25 mouse cellular contexts compared by ENCODE assay signal in genomic region chr8:13698281-13698680, GRCm38 (mm10). TPM values are rescaled to one million over a fixed set of nuclear protein-coding genes. Genes with fewer than 3 reads are reported as not detected.
A peak's percentile ranks its signal among the peaks of the same experiment; 100 is the strongest.
DNase-seq lines count a peak whose midpoint lies in the region; ATAC-seq and TF ChIP-seq lines count a peak whose summit lies in the region.
"Had no signal": no experiment of that assay in that cellular context is flagged by ENCODE, and none has a peak within 500 bp of the region (broad histone marks: within the 10 kb centered on the region; RNA-seq: fewer than 3 reads in every experiment).

No protein-coding gene starts in this region.

- TF ChIP-seq EP300 in heart, adult 2 months (IDR thresholded peaks at IDR 0.05; ENCODE audit: insufficient read depth, low read depth, low read length), result no peak

- no peaks in the 10 kb centered on the region for H3K27me3 ChIP-seq in heart, embryonic 10.5 days (ENCODE audit: insufficient read depth, poor library complexity, severe bottlenecking)
- H3K27me3 ChIP-seq in heart, adult 2 months (ENCODE audit: control insufficient read depth, insufficient read depth, low read length), result no peaks in the 10 kb centered on the region
- H3K27me3 ChIP-seq in small intestine, adult 2 months (ENCODE audit: control insufficient read depth, insufficient read depth, low read length), result no peaks in the 10 kb centered on the region
- no peaks in the 10 kb centered on the region for H3K27me3 ChIP-seq in thymus, adult 2 months (ENCODE audit: control insufficient read depth, insufficient read depth, low read length)
- H3K27me3 ChIP-seq: embryonic facial prominence, embryonic 12.5 days; embryonic facial prominence, embryonic 15.5 days; forebrain, embryonic 12.5 days; forebrain, embryonic 15.5 days; heart, embryonic 13.5 days; hindbrain, embryonic 12.5 days; hindbrain, embryonic 15.5 days had no signal

- 73% methylated on average over 3 of the region's 3 CpGs for WGBS in heart, embryonic 10.5 days
- WGBS in heart, adult 2 months, result 80% methylated on average over 3 of the region's 3 CpGs
- WGBS in small intestine, adult 2 months, result 15% methylated on average over 3 of the region's 3 CpGs
- 69% methylated on average over 3 of the region's 3 CpGs for WGBS in thymus, adult 2 months

- no peak overlapping the region for H3K4me3 ChIP-seq in heart, embryonic 10.5 days
- no peak overlapping the region for H3K4me3 ChIP-seq in heart, adult 2 months
- H3K4me3 ChIP-seq in small intestine, adult 2 months (ENCODE audit: low read depth, low read length), result no peak overlapping the region
- no peak overlapping the region for H3K4me3 ChIP-seq in thymus, adult 2 months (ENCODE audit: control insufficient read depth, insufficient read depth, low read length)
- H3K4me3 ChIP-seq: embryonic facial prominence, embryonic 12.5 days; embryonic facial prominence, embryonic 15.5 days; forebrain, embryonic 12.5 days; forebrain, embryonic 15.5 days; heart, embryonic 13.5 days; hindbrain, embryonic 12.5 days; hindbrain, embryonic 15.5 days had no signal

- no peaks in the 10 kb centered on the region for H3K9me3 ChIP-seq in heart, embryonic 10.5 days
- H3K9me3 ChIP-seq: embryonic facial prominence, embryonic 12.5 days; embryonic facial prominence, embryonic 15.5 days; forebrain, embryonic 12.5 days; forebrain, embryonic 15.5 days; heart, embryonic 13.5 days; hindbrain, embryonic 12.5 days; hindbrain, embryonic 15.5 days had no signal

- no peak for ATAC-seq in megakaryocyte-erythroid progenitor cell, adult 5-6 weeks (replicated peaks; ENCODE audit: low FRiP score, low TSS enrichment, poor library complexity, severe bottlenecking)
- ATAC-seq: activated CD4-positive, CD25-positive, alpha-beta regulatory T cell, adult 4 months; forebrain, embryonic 15.5 days had no signal

- TF ChIP-seq POLR2A in heart, adult 2 months (IDR thresholded peaks at IDR 0.05; ENCODE audit: insufficient read depth, low read depth, low read length), result no peak
- TF ChIP-seq POLR2A in small intestine, adult 2 months (IDR thresholded peaks at IDR 0.05; ENCODE audit: low read depth, low read length), result no peak
- TF ChIP-seq POLR2A in thymus, adult 2 months (IDR thresholded peaks at IDR 0.05; ENCODE audit: control insufficient read depth, extremely low read depth, insufficient read depth, low read length, poor library complexity), result no peak

- peaks cover 29% of the 10 kb centered on the region for H3K4me1 ChIP-seq in heart, embryonic 10.5 days
- peaks cover 3% of the 10 kb centered on the region; the same call in 1 of the 2 replicates for H3K4me1 ChIP-seq in heart, adult 2 months (ENCODE audit: control insufficient read depth, insufficient read depth, low read length)
- H3K4me1 ChIP-seq in small intestine, adult 2 months (ENCODE audit: control insufficient read depth, insufficient read depth, insufficient read length, low read length), result peaks cover 44% of the 10 kb centered on the region
- no peaks in the 10 kb centered on the region for H3K4me1 ChIP-seq in thymus, adult 2 months (replicated peaks; ENCODE audit: control insufficient read depth, insufficient read depth, low read length)
- H3K4me1 ChIP-seq: embryonic facial prominence, embryonic 15.5 days had no signal

- no peak overlapping the region for H3K9ac ChIP-seq in heart, adult 2 months (ENCODE audit: low read depth, low read length)
- H3K9ac ChIP-seq: embryonic facial prominence, embryonic 12.5 days; embryonic facial prominence, embryonic 15.5 days; forebrain, embryonic 12.5 days; forebrain, embryonic 15.5 days; heart, embryonic 13.5 days; hindbrain, embryonic 12.5 days; hindbrain, embryonic 15.5 days had no signal

- no peaks in the 10 kb centered on the region for H3K79me2 ChIP-seq in heart, adult 2 months (replicated peaks; ENCODE audit: control insufficient read depth, insufficient read depth, low read length)

- peak; percentile 24 for DNase-seq in cerebellum, adult 9-10 months
- no peak for DNase-seq in cerebellum, postnatal 10 days
- no peak for DNase-seq in heart, embryonic 10.5 days (ENCODE audit: low spot score)
- DNase-seq in heart, adult 2 months, result no peak
- no peak for DNase-seq in embryo, embryonic 11 days
- no peak for DNase-seq in thymus, adult 2 months
- DNase-seq: adrenal gland, adult 8-10 months; adrenal gland, postnatal 25 days had no signal

- intact Hi-C loops in heart, adult 2 months (cut with DNase I), result no loop called here

- no peak for TF ChIP-seq CTCF in heart, adult 2 months (IDR thresholded peaks at IDR 0.05)
- TF ChIP-seq CTCF in small intestine, adult 2 months (IDR thresholded peaks at IDR 0.05; ENCODE audit: extremely low read depth, insufficient read length, insufficient replicate concordance, low read depth, low read length), result no peak
- no peak for TF ChIP-seq CTCF in thymus, adult 2 months (IDR thresholded peaks at IDR 0.05; ENCODE audit: borderline replicate concordance, control insufficient read depth, extremely low read depth, insufficient read depth, low read length, poor library complexity)

- 0 out of 2 replicates have a peak overlapping the region, but pooled peaks have one; percentile 43 for H3K27ac ChIP-seq in heart, embryonic 10.5 days
- H3K27ac ChIP-seq in heart, adult 2 months, result no peak overlapping the region
- H3K27ac ChIP-seq in small intestine, adult 2 months (ENCODE audit: insufficient read depth, low read depth, low read length), result peak overlapping the region; percentile 90
- H3K27ac ChIP-seq in thymus, adult 2 months (ENCODE audit: control insufficient read depth, insufficient read depth, low read length), result no peak overlapping the region
- H3K27ac ChIP-seq: embryonic facial prominence, embryonic 12.5 days; embryonic facial prominence, embryonic 15.5 days; forebrain, embryonic 12.5 days; forebrain, embryonic 15.5 days; hindbrain, embryonic 12.5 days; hindbrain, embryonic 15.5 days had no signal

- H3K36me3 ChIP-seq in heart, embryonic 10.5 days, result no peaks in the 10 kb centered on the region
- no peaks in the 10 kb centered on the region for H3K36me3 ChIP-seq in heart, adult 2 months (ENCODE audit: control insufficient read depth, insufficient read depth, low read length)
- H3K36me3 ChIP-seq in small intestine, adult 2 months (ENCODE audit: control insufficient read depth, insufficient read depth, low read length), result no peaks in the 10 kb centered on the region
- no peaks in the 10 kb centered on the region for H3K36me3 ChIP-seq in thymus, adult 2 months (ENCODE audit: control insufficient read depth, insufficient read depth, low read length)
- H3K36me3 ChIP-seq: embryonic facial prominence, embryonic 12.5 days; embryonic facial prominence, embryonic 15.5 days; forebrain, embryonic 12.5 days; forebrain, embryonic 15.5 days; heart, embryonic 13.5 days; hindbrain, embryonic 12.5 days; hindbrain, embryonic 15.5 days had no signal

RNA-seq across cellular contexts. Expression of gene Cfap97d2, which starts 7.4 kb away (rescaled TPM):
- not detected in 2 replicates for polyA plus RNA-seq in heart, embryonic 10.5 days (2016; fragmentation: Nextera tagmentation; extraction: Ambion mirVana)
- under 1 TPM in 1 of 2 experiments, not detected in 1; 0.52 TPM for total RNA-seq in heart, adult 2 months (2021)
- 0.49 TPM in 1 of 2 replicates, not detected in the other for polyA plus RNA-seq in heart, adult 2 months (2012; rRNA removed)
- not detected in 2 replicates for polyA plus RNA-seq in small intestine, adult 2 months (2012; rRNA removed)
- polyA plus RNA-seq in thymus, adult 2 months (2012; rRNA removed), result not detected in 2 replicates
- total RNA-seq in megakaryocyte-erythroid progenitor cell, adult 5-6 weeks (2014; fragmentation: Nextera tagmentation), result not detected in 2 replicates
- not detected in 2 replicates for total RNA-seq in megakaryocyte-erythroid progenitor cell, adult 5-6 weeks (2017)
- total RNA-seq: adrenal gland, postnatal 25 days; ES-E14; gastrocnemius, adult 8-10 months; gastrocnemius, postnatal 4 days; heart, postnatal 14 days; heart, postnatal 4 days had no signal
- polyA plus RNA-seq: activated CD4-positive, CD25-positive, alpha-beta regulatory T cell, adult 4 months; heart, embryonic 13.5 days; heart, embryonic 16.5 days; intestine, embryonic 14.5 days had no signal

RNA-seq across cellular contexts. Expression of gene Rasa3, which starts 20.9 kb away (rescaled TPM):
- polyA plus RNA-seq in heart, embryonic 10.5 days (2016; fragmentation: Nextera tagmentation; extraction: Ambion mirVana), result 33.0 and 48.0 TPM in 2 replicates
- 10 to 100 TPM; 14.6 to 16.9 TPM for total RNA-seq in heart, adult 2 months (2021)
- polyA plus RNA-seq in heart, adult 2 months (2012; rRNA removed), result 16.5 and 16.8 TPM in 2 replicates
- 8.5 and 13.1 TPM in 2 replicates for polyA plus RNA-seq in small intestine, adult 2 months (2012; rRNA removed)
- 52.7 and 57.5 TPM in 2 replicates for polyA plus RNA-seq in thymus, adult 2 months (2012; rRNA removed)
- total RNA-seq in megakaryocyte-erythroid progenitor cell, adult 5-6 weeks (2014; fragmentation: Nextera tagmentation), result 34.4 and 36.2 TPM in 2 replicates
- 25.9 and 43.0 TPM in 2 replicates for total RNA-seq in megakaryocyte-erythroid progenitor cell, adult 5-6 weeks (2017)

RNA-seq across cellular contexts. Expression of gene Cdc16, which starts 59.2 kb away (rescaled TPM):
- 160 and 186 TPM in 2 replicates for polyA plus RNA-seq in heart, embryonic 10.5 days (2016; fragmentation: Nextera tagmentation; extraction: Ambion mirVana)
- total RNA-seq in heart, adult 2 months (2021), result 10 to 100 TPM; 28.1 to 30.5 TPM
- polyA plus RNA-seq in heart, adult 2 months (2012; rRNA removed), result 21.3 and 39.4 TPM in 2 replicates
- polyA plus RNA-seq in small intestine, adult 2 months (2012; rRNA removed), result 10.4 and 17.5 TPM in 2 replicates
- polyA plus RNA-seq in thymus, adult 2 months (2012; rRNA removed), result 69.9 and 72.1 TPM in 2 replicates
- 48.8 and 72.3 TPM in 2 replicates for total RNA-seq in megakaryocyte-erythroid progenitor cell, adult 5-6 weeks (2014; fragmentation: Nextera tagmentation)
- 52.0 and 55.6 TPM in 2 replicates for total RNA-seq in megakaryocyte-erythroid progenitor cell, adult 5-6 weeks (2017)

Comparison
In these comparisons a context has a peak if more than half of its experiments do, and no peak if none do; other contexts are left out.
1. H3K27ac ChIP-seq: peak in heart, embryonic 10.5 days (single experiment) and small intestine, adult 2 months (single experiment); none in heart, adult 2 months (single experiment) and thymus, adult 2 months (single experiment).